Comparison of ENCODE assay signal across 9 mouse cellular contexts in the genomic region with DNA sequence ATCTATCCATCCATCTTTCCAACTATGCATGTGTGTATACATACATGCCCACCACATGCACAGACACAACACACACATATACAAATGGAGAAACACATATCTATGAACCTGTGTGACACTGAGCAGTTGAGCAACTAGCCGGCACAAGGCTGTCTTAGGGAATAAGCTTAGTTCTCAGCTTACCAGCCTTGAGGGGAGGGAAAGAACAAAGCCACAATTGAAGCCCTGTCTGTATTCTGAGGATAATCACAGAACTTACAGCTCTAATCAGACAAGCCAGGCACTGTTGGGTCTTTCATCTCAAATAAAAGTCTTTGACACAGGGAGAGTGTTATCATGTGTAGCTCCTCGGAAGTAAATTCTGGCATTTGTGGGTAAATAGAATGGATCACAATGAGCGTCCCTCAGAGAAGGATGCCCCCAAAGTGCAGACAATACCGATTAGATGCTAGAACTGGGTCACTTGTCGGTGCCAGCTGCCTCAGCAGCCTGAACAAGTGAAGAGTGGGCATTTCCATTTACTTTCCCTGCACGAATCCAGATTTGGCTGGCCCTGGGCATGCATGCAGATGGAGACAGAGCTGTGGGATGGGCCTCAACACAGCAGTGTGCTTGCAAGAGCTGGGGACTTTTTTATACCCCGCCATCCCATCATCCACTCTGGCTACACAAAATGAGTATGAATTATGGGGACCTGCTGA.
DNase-seq lines count a peak whose midpoint lies in the region; ATAC-seq and TF ChIP-seq lines count a peak whose summit lies in the region.
"Had no signal": no experiment of that assay in that cellular context is flagged by ENCODE, and none has a peak within 500 bp of the region (broad histone marks: within the 10 kb centered on the region; RNA-seq: fewer than 3 reads in every experiment).

No protein-coding gene starts in this region.

- no peak for TF ChIP-seq CTCF in kidney, adult 2 months (conservative IDR thresholded peaks at IDR 0.05; ENCODE audit: insufficient read depth, insufficient read length, low read depth, low read length)

- H3K4me2 ChIP-seq in forebrain, embryonic 15.5 days (replicated peaks), result peak overlapping the region; percentile 8; the same call in 1 of the 2 replicates
- H3K4me2 ChIP-seq in neural tube, embryonic 15.5 days, result 0 out of 2 replicates have a peak overlapping the region, but pooled peaks have one; percentile 0

- peak; percentile 88 for ATAC-seq in forebrain, embryonic 15.5 days (replicated peaks)
- ATAC-seq in neural tube, embryonic 15.5 days (ENCODE audit: low FRiP score), result peak; percentile 69

- H3K27ac ChIP-seq in forebrain, embryonic 15.5 days (replicated peaks), result peak overlapping the region; percentile 75
- peak overlapping the region; percentile 45; the same call in 1 of the 2 replicates for H3K27ac ChIP-seq in neural tube, embryonic 15.5 days (replicated peaks)
- no peak overlapping the region for H3K27ac ChIP-seq in kidney, adult 2 months (ENCODE audit: insufficient read depth, low read depth, low read length)
- H3K27ac ChIP-seq: heart, embryonic 10.5 days had no signal

- H3K9ac ChIP-seq in forebrain, embryonic 15.5 days (replicated peaks), result no peak overlapping the region
- no peak overlapping the region for H3K9ac ChIP-seq in neural tube, embryonic 15.5 days (replicated peaks)

- DNase-seq in cerebellum, adult 8-10 months, result peak; percentile 34
- peak; percentile 74 to 86 for DNase-seq in layer of hippocampus, postnatal 14 days (ENCODE audit: low spot score in 2 of 2)
- DNase-seq in thymus, postnatal 36 days, result no peak
- no peak for DNase-seq in kidney, adult 2 months
- no peak for DNase-seq in lung, postnatal 36 days
- DNase-seq in urinary bladder, postnatal 4 days (ENCODE audit: low spot score in 2 of 2), result no peak

- 17% methylated on average over 7 of the region's 7 CpGs for WGBS in forebrain, embryonic 15.5 days
- WGBS in neural tube, embryonic 15.5 days, result 24% methylated on average over 7 of the region's 7 CpGs
- WGBS in kidney, adult 2 months, result 84% methylated on average over 7 of the region's 7 CpGs

- H3K27me3 ChIP-seq in forebrain, embryonic 15.5 days, result no peaks in the 10 kb centered on the region
- H3K27me3 ChIP-seq in neural tube, embryonic 15.5 days (replicated peaks), result no peaks in the 10 kb centered on the region
- no peaks in the 10 kb centered on the region for H3K27me3 ChIP-seq in kidney, adult 2 months (replicated peaks; ENCODE audit: control insufficient read depth, insufficient read depth, low read length)

- peaks cover 17% of the 10 kb centered on the region for H3K4me1 ChIP-seq in forebrain, embryonic 15.5 days
- H3K4me1 ChIP-seq in neural tube, embryonic 15.5 days, result peaks cover 3% of the 10 kb centered on the region
- no peaks in the 10 kb centered on the region for H3K4me1 ChIP-seq in kidney, adult 2 months (ENCODE audit: control insufficient read depth, insufficient read depth, low read length)
- H3K4me1 ChIP-seq: heart, embryonic 10.5 days had no signal

- H3K9me3 ChIP-seq in forebrain, embryonic 15.5 days, result no peaks in the 10 kb centered on the region
- H3K9me3 ChIP-seq in neural tube, embryonic 15.5 days (replicated peaks), result no peaks in the 10 kb centered on the region
- H3K9me3 ChIP-seq: heart, embryonic 10.5 days had no signal

- no peak overlapping the region for H3K4me3 ChIP-seq in forebrain, embryonic 15.5 days
- no peak overlapping the region for H3K4me3 ChIP-seq in neural tube, embryonic 15.5 days (replicated peaks)
- H3K4me3 ChIP-seq in kidney, adult 2 months (ENCODE audit: insufficient read depth, low read depth, low read length), result no peak overlapping the region
- H3K4me3 ChIP-seq: heart, embryonic 10.5 days had no signal

- no peak for TF ChIP-seq POLR2A in kidney, adult 2 months (IDR thresholded peaks at IDR 0.05; ENCODE audit: low read depth, low read length)

- no peaks in the 10 kb centered on the region for H3K36me3 ChIP-seq in forebrain, embryonic 15.5 days
- H3K36me3 ChIP-seq in neural tube, embryonic 15.5 days, result no peaks in the 10 kb centered on the region
- H3K36me3 ChIP-seq in kidney, adult 2 months (ENCODE audit: control insufficient read depth, insufficient read depth, low read length), result no peaks in the 10 kb centered on the region
- H3K36me3 ChIP-seq: heart, embryonic 10.5 days had no signal

Comparison
In these comparisons a context has a peak if more than half of its experiments do, and no peak if none do; other contexts are left out.
1. DNase-seq: peak in cerebellum, adult 8-10 months (single experiment) and layer of hippocampus, postnatal 14 days (2 of 2); none in thymus, postnatal 36 days (0 of 2), kidney, adult 2 months (single experiment), lung, postnatal 36 days (single experiment) and urinary bladder, postnatal 4 days (0 of 2).